Mouse (Mus musculus) frontal cortex, postnatal 14 days (tissue): ENCODE data around the gene Stub1.
A peak's percentile ranks its signal among the peaks of the same experiment; 100 is the strongest.

Experiments used
- DNase-seq, 2 experiments: peaks; one replicate each; pipeline ENCODE4 v3.0.0; 2022; ENCODE audit warnings: low spot score in 2 of 2

Stub1 gene

GRCm38 (mm10) chr17:25868601-25869191 lies 35.5 kb upstream of the Stub1 start, which contains the start of gene Mcrip2:
Gene Mcrip2 (minus strand): TSS chr17:25868764.
- peak; percentile 71 to 72 for DNase-seq

- no peak for DNase-seq
Observed at GRCm38 (mm10) chr17:25867836-25868600, 34.8 kb upstream of the Stub1 start.

GRCm38 (mm10) chr17:25867509-25867835 lies 34.3 kb upstream of the Stub1 start:
- DNase-seq: no peak

GRCm38 (mm10) chr17:25866172-25866571 lies 33.0 kb upstream of the Stub1 start:
- DNase-seq: no peak

- DNase-seq: no peak
Observed at GRCm38 (mm10) chr17:25865288-25865687, 32.1 kb upstream of the Stub1 start.

GRCm38 (mm10) chr17:25864311-25864710 lies 31.1 kb upstream of the Stub1 start:
- DNase-seq: no peak

- DNase-seq: no peak
Observed at GRCm38 (mm10) chr17:25863681-25864080, 30.5 kb upstream of the Stub1 start.

- DNase-seq: no peak
Observed at GRCm38 (mm10) chr17:25861704-25862612, 28.8 kb upstream of the Stub1 start.

- peak; percentile 88 to 90 for DNase-seq
Observed at GRCm38 (mm10) chr17:25860832-25861703, 27.9 kb upstream of the Stub1 start, which contains the start of gene Wdr90. Gene Wdr90 (minus strand): TSS chr17:25861501.

GRCm38 (mm10) chr17:25860229-25860628 lies 27.0 kb upstream of the Stub1 start:
- no peak for DNase-seq

- peak; percentile 89 to 90 for DNase-seq
Observed at GRCm38 (mm10) chr17:25844396-25844901, 11.2 kb upstream of the Stub1 start, which contains the start of gene Rhot2. Gene Rhot2 (minus strand): TSS chr17:25844851.

GRCm38 (mm10) chr17:25843636-25844395 lies 10.6 kb upstream of the Stub1 start:
- no peak for DNase-seq

GRCm38 (mm10) chr17:25843122-25843521 lies 9.9 kb upstream of the Stub1 start:
- DNase-seq: no peak

GRCm38 (mm10) chr17:25842509-25842908 lies 9.3 kb upstream of the Stub1 start:
- DNase-seq: no peak

GRCm38 (mm10) chr17:25841117-25841880 lies 8.1 kb upstream of the Stub1 start, which contains the start of gene Gm20683:
Gene Gm20683 (minus strand): TSS chr17:25841763.
- DNase-seq: no peak

GRCm38 (mm10) chr17:25840519-25840918 lies 7.3 kb upstream of the Stub1 start:
- no peak for DNase-seq

GRCm38 (mm10) chr17:25839455-25840235 lies 6.4 kb upstream of the Stub1 start:
- DNase-seq: no peak

GRCm38 (mm10) chr17:25838904-25839303 lies 5.7 kb upstream of the Stub1 start:
- no peak for DNase-seq

- no peak for DNase-seq
Observed at GRCm38 (mm10) chr17:25837533-25837932, 4.3 kb upstream of the Stub1 start.
